Mouse (Mus musculus) heart, embryonic 14.5 days (tissue): ENCODE results near the gene Gm20916. TPM values are rescaled to one million over a fixed set of nuclear protein-coding genes. Genes with fewer than 3 reads are reported as not detected.
"Not testable (repeated sequence)": the region's sequence is repeated elsewhere in the genome, so short reads cannot be mapped to it uniquely, and the experiment has no call there.

Experiments
- ATAC-seq: fragments of 200-750 bp; cut with Nextera tagmentation; 2 replicates; pipeline ENCODE4 v1.8.0; 2017; ENCODE audit warnings: low read depth, moderate TSS enrichment; ENCODE audit not compliant: insufficient number of reproducible peaks, insufficient read depth, low FRiP score
- H3K27ac ChIP-seq, 2 experiments: fragments of 200-500 bp in 1 of 2; fragments of 300-500 bp in 1 of 2; sonication (generic) in 1 of 2; replicated peaks in 1 of 2; 2 replicates each; pipeline ENCODE4 v1.5.1; 2012 to 2014; ENCODE audit warnings: low read depth in 2 of 2, low read length in 2 of 2, control low read depth in 1 of 2, mild to moderate bottlenecking in 1 of 2, mixed read lengths in 1 of 2; ENCODE audit not compliant: control insufficient read depth in 1 of 2, insufficient read depth in 1 of 2
- H3K27me3 ChIP-seq: fragments of 300-500 bp; sonication (generic); 2 replicates; pipeline ENCODE4 v1.6.1; 2014; ENCODE audit warnings: mild to moderate bottlenecking, low read length, control low read depth; ENCODE audit not compliant: control insufficient read depth, insufficient read depth
- H3K36me3 ChIP-seq: fragments of 300-500 bp; sonication (generic); 2 replicates; pipeline ENCODE4 v1.6.1; 2014; ENCODE audit warnings: mild to moderate bottlenecking, control low read depth, low read length, mixed read lengths; ENCODE audit not compliant: control insufficient read depth, insufficient read depth
- H3K4me1 ChIP-seq, 2 experiments: fragments of 200-500 bp in 1 of 2; fragments of 300-500 bp in 1 of 2; sonication (generic) in 1 of 2; 2 replicates each; pipeline ENCODE4 v1.6.1; 2012 to 2014; ENCODE audit warnings: low read length in 2 of 2, control low read depth in 1 of 2, mixed read lengths in 1 of 2; ENCODE audit not compliant: control insufficient read depth in 2 of 2, insufficient read depth in 2 of 2
- H3K4me2 ChIP-seq: fragments of 300-500 bp; sonication (generic); 2 replicates; pipeline ENCODE4 v1.6.1; 2014; ENCODE audit warnings: mild to moderate bottlenecking, low read length
- H3K4me3 ChIP-seq, 2 experiments: fragments of 200-500 bp in 1 of 2; fragments of 300-500 bp in 1 of 2; sonication (generic) in 1 of 2; 2 replicates each; pipeline ENCODE4 v1.5.1; 2012 to 2014; ENCODE audit warnings: low read length in 2 of 2, mild to moderate bottlenecking in 2 of 2, control low read depth in 1 of 2, low read depth in 1 of 2, moderate library complexity in 1 of 2; ENCODE audit not compliant: control insufficient read depth in 1 of 2, insufficient read depth in 1 of 2
- H3K9ac ChIP-seq: fragments of 300-500 bp; sonication (generic); 2 replicates; pipeline ENCODE4 v1.6.1; 2014; ENCODE audit warnings: mild to moderate bottlenecking, low read length
- H3K9me3 ChIP-seq: fragments of 300-500 bp; sonication (generic); 2 replicates; pipeline ENCODE4 v1.6.1; 2016; ENCODE audit warnings: low read length, control low read depth; ENCODE audit not compliant: control insufficient read depth
- WGBS: fragments of 180-500 bp; shearing (Covaris S2); extraction: QIAGEN DNeasy Blood & Tissue Kit; methylation state at CpG from one replicate; pipeline ENCODE4 v1.1.7; 2014; 5-methylcytosine and 5-hydroxymethylcytosine counted together
- polyA plus RNA-seq: library from polyadenylated mRNA; unstranded; fragments of >200 nt; fragmentation: Nextera tagmentation; extraction: Ambion mirVana; gene quantifications from 2 replicates; pipeline ENCODE4 v1.2.1, GENCODE M21; 2014

The Gm20916 gene
- not detected in 2 replicates for polyA plus RNA-seq

- not testable (repeated sequence) for H3K9me3 ChIP-seq, H3K9ac ChIP-seq, H3K4me3 ChIP-seq, H3K36me3 ChIP-seq, H3K4me2 ChIP-seq, ATAC-seq, H3K27ac ChIP-seq, H3K27me3 ChIP-seq, H3K4me1 ChIP-seq
- WGBS = no CpG with 5 or more reads among the region's 6 CpGs
These were observed at the start of gene Gm20916 for GRCm38 (mm10) chrY:79319265-79319664. Gene Gm20916 (plus strand): TSS chrY:79319565.

Other genes with a start within 250 kb of the Gm20916 start
- gene Gm20917, start 168.4 kb upstream of the Gm20916 start, polyA plus RNA-seq = not detected in 2 replicates